9 mouse cellular contexts compared by ENCODE assay signal in the genomic region with DNA sequence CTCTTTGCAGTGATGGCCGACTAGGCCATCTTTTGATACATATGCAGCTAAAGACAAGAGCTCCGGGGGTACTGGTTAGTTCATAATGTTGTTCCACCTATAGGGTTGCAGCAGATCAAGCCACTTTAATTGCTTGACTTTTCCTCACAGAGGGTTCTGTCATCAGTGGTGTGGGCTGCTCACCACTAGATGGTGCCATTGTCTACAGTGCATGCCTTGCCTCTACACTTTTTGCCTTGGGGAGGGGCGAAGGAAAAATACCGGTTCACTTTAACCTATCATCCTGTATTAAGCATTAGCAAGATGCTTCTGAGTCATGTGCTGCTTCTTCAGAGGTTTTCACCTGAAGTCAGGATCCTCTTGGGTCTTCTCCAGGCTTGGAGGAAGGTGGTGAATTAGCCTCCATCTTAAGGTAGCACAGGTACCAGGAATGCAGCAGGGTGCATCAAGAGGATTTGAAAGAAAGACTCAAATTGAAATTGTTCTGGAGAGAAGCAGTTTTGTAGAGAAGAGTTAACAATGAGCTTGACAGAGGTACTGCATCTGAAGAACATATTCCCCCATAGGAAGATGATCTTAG.
DNase-seq lines count a peak whose midpoint lies in the region; ATAC-seq and TF ChIP-seq lines count a peak whose summit lies in the region.
"Had no signal": no experiment of that assay in that cellular context is flagged by ENCODE, and none has a peak within 500 bp of the region (broad histone marks: within the 10 kb centered on the region; RNA-seq: fewer than 3 reads in every experiment).

No protein-coding gene starts in this region.

- 14% methylated on average over 4 of the region's 4 CpGs for WGBS in liver, postnatal 0 days (ENCODE audit: insufficient replicate concordance)
- 37% methylated on average over 4 of the region's 4 CpGs for WGBS in neural tube, embryonic 13.5 days

- no peak overlapping the region for H3K27ac ChIP-seq in liver, postnatal 0 days (ENCODE audit: low read depth)
- H3K27ac ChIP-seq in neural tube, embryonic 13.5 days (replicated peaks): no peak overlapping the region
- H3K27ac ChIP-seq: liver, embryonic 15.5 days had no signal

- peak; percentile 93 for TF ChIP-seq CTCF in liver, postnatal 0 days (IDR thresholded peaks at IDR 0.05; ENCODE audit: low read depth)

- no peaks in the 10 kb centered on the region for H3K36me3 ChIP-seq in liver, postnatal 0 days (replicated peaks; ENCODE audit: insufficient read depth, low read length)
- no peaks in the 10 kb centered on the region for H3K36me3 ChIP-seq in neural tube, embryonic 13.5 days
- H3K36me3 ChIP-seq: liver, embryonic 15.5 days had no signal

- peak; percentile 36; the same call in 1 of the 2 replicates for ATAC-seq in liver, postnatal 0 days
- ATAC-seq in neural tube, embryonic 13.5 days (ENCODE audit: low read depth): peak; percentile 65; the same call in 1 of the 2 replicates

- H3K4me1 ChIP-seq in liver, postnatal 0 days (ENCODE audit: insufficient read depth): no peaks in the 10 kb centered on the region
- no peaks in the 10 kb centered on the region for H3K4me1 ChIP-seq in neural tube, embryonic 13.5 days (replicated peaks)
- H3K4me1 ChIP-seq: liver, embryonic 15.5 days had no signal

- no peaks in the 10 kb centered on the region for H3K9me3 ChIP-seq in liver, postnatal 0 days (ENCODE audit: low read length)
- H3K9me3 ChIP-seq in neural tube, embryonic 13.5 days: no peaks in the 10 kb centered on the region
- H3K9me3 ChIP-seq: liver, embryonic 15.5 days had no signal

- TF ChIP-seq EP300 in liver, postnatal 0 days (IDR thresholded peaks at IDR 0.05; ENCODE audit: low read depth): no peak

- H3K4me3 ChIP-seq in liver, postnatal 0 days (ENCODE audit: low read depth, low read length): no peak overlapping the region
- no peak overlapping the region for H3K4me3 ChIP-seq in neural tube, embryonic 13.5 days
- H3K4me3 ChIP-seq: liver, embryonic 15.5 days had no signal

- peak; percentile 69 for DNase-seq in urinary bladder, postnatal 14 days (ENCODE audit: low spot score)
- DNase-seq in urinary bladder, postnatal 10 days (ENCODE audit: low spot score): no peak
- peak; percentile 76 to 85 for DNase-seq in cerebellum, postnatal 10 days
- DNase-seq in gastrocnemius, postnatal 10 days: peak; percentile 47
- DNase-seq in kidney, adult 9 months: peak; percentile 42
- DNase-seq in liver, postnatal 0 days: peak; percentile 46
- DNase-seq in thymus, adult 18-20 months: peak; percentile 30 to 41

- no peaks in the 10 kb centered on the region for H3K27me3 ChIP-seq in liver, postnatal 0 days (ENCODE audit: insufficient read depth, low read length)
- no peaks in the 10 kb centered on the region for H3K27me3 ChIP-seq in neural tube, embryonic 13.5 days
- H3K27me3 ChIP-seq: liver, embryonic 15.5 days had no signal

- no peak overlapping the region for H3K9ac ChIP-seq in liver, postnatal 0 days (replicated peaks)
- no peak overlapping the region for H3K9ac ChIP-seq in neural tube, embryonic 13.5 days
- H3K9ac ChIP-seq: liver, embryonic 15.5 days had no signal

- H3K4me2 ChIP-seq in liver, postnatal 0 days (ENCODE audit: low read depth, low read length): no peak overlapping the region
- H3K4me2 ChIP-seq in neural tube, embryonic 13.5 days: no peak overlapping the region
- H3K4me2 ChIP-seq: liver, embryonic 15.5 days had no signal
